Mouse (Mus musculus): ENCODE results near the gene Ttc39b. TPM values are rescaled to one million over a fixed set of nuclear protein-coding genes. Genes with fewer than 3 reads are reported as not detected.

The Ttc39b gene
- polyA plus RNA-seq, 1 experiment from 2014 or later: 3.7 TPM

DNA sequence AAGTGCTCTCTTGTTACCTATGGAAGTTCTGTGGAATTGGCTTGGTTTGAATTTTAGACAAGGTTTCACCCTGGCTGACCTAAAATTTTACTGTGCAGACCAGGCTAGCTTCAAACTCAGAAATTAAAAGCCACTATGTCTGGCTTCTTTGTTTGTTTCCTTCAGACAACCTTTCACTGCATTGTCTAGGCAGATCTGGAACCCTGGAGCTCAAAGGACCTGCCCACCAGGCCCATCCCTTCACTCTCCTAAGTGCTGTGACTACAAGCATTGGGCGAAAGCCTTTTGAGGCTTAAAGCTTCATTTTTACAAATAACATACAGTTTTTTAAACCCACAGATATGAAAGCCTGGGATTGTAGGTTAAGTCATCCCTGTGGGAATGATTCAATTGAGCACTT is 22.3 kb downstream of the Ttc39b start:
- no peaks in the 10 kb centered on the region for H3K9me3 ChIP-seq (replicated peaks)
- 92% methylated on average over 1 of the region's 1 CpGs for WGBS
- H3K4me1 ChIP-seq: no peaks in the 10 kb centered on the region
- no peak for ATAC-seq (ENCODE audit: low FRiP score)
- no peak overlapping the region for H3K27ac ChIP-seq
- no peaks in the 10 kb centered on the region for H3K27me3 ChIP-seq
- H3K4me3 ChIP-seq: no peak overlapping the region
- no peak overlapping the region for H3K9ac ChIP-seq
- no peak overlapping the region for H3K4me2 ChIP-seq (replicated peaks)
- no peaks in the 10 kb centered on the region for H3K36me3 ChIP-seq

DNA sequence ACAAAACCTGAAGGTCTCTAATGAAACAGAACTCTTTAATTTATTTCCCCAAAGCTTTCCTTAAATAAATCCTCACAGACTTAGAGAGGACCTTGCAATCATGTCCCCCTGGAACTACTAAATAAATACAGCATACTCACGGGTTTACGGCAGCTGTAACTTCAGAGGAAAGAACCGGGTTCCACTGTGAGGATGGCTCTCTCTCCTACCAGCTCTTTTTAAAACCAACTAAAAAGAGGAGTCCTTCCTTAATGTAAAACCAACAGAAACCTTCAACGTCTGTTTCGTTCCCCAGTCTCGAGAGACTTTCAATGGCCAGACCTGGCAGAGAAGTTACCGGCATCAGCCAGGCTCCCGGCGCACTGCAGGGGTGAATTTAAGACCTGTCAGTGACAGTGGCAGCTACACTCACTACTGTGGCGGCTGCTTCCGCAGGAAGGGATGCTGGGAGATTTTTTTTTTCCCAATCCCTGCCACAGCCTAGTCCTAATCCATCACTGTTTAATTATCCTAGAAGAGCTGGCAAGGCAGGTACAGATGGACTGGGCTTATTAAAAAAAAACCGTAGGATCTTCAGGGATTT is 39.2 kb downstream of the Ttc39b start:
- peak overlapping the region; percentile 64 for H3K27ac ChIP-seq
- no peaks in the 10 kb centered on the region for H3K36me3 ChIP-seq
- H3K9ac ChIP-seq: peak overlapping the region; percentile 58

GRCm38 (mm10) chr4:83283973-83284767 is 39.9 kb downstream of the Ttc39b start:
- peak overlapping the region; percentile 64 for H3K27ac ChIP-seq
- H3K9me3 ChIP-seq (replicated peaks): no peaks in the 10 kb centered on the region
- H3K4me1 ChIP-seq: peaks cover 17% of the 10 kb centered on the region; the same call in 1 of the 2 replicates
- peak overlapping the region; percentile 80 for H3K4me2 ChIP-seq (replicated peaks)
- H3K27me3 ChIP-seq: no peaks in the 10 kb centered on the region
- no peaks in the 10 kb centered on the region for H3K36me3 ChIP-seq
- H3K9ac ChIP-seq: peak overlapping the region; percentile 58
- ATAC-seq (ENCODE audit: low FRiP score): peak; percentile 90
- 22% methylated on average over 19 of the region's 19 CpGs for WGBS
- peak overlapping the region; percentile 43 for H3K4me3 ChIP-seq

More for the DNA sequence above, 39.2 kb downstream of the Ttc39b start:
- Histone ChIP-seq H3K4me3 (peak overlapping the region; percentile 43), H3K9me3 (replicated peaks) (no peaks in the 10 kb centered on the region), H3K27me3 (no peaks in the 10 kb centered on the region; the same call in 1 of the 2 replicates), H3K4me1 (peaks cover 17% of the 10 kb centered on the region; the same call in 1 of the 2 replicates), H3K4me2 (replicated peaks) (peak overlapping the region; percentile 80)
- peak; percentile 79 for ATAC-seq (ENCODE audit: low FRiP score)
- WGBS: 3% methylated on average over 12 of the region's 12 CpGs

- Histone ChIP-seq H3K4me1 (peaks cover 17% of the 10 kb centered on the region; the same call in 1 of the 2 replicates), H3K4me2 (replicated peaks) (no peak overlapping the region), H3K27me3 (no peaks in the 10 kb centered on the region), H3K36me3 (no peaks in the 10 kb centered on the region), H3K9me3 (replicated peaks) (no peaks in the 10 kb centered on the region), H3K27ac (no peak overlapping the region), H3K4me3 (no peak overlapping the region), H3K9ac (no peak overlapping the region)
- 79% methylated on average over 6 of the region's 6 CpGs for WGBS
- no peak for ATAC-seq (ENCODE audit: low FRiP score)
Observed at GRCm38 (mm10) chr4:83282424-83282823, 41.6 kb downstream of the Ttc39b start.

- H3K27ac ChIP-seq: no peak overlapping the region
- no peak for ATAC-seq (ENCODE audit: low FRiP score)
- H3K4me2 ChIP-seq (replicated peaks): no peak overlapping the region
- no peaks in the 10 kb centered on the region for H3K27me3 ChIP-seq
- H3K4me1 ChIP-seq: peaks cover 14% of the 10 kb centered on the region; the same call in 1 of the 2 replicates
- no peaks in the 10 kb centered on the region for H3K36me3 ChIP-seq
- WGBS: 92% methylated on average over 7 of the region's 7 CpGs
- H3K4me3 ChIP-seq: no peak overlapping the region
- H3K9me3 ChIP-seq (replicated peaks): no peaks in the 10 kb centered on the region
- H3K9ac ChIP-seq: no peak overlapping the region
Observed at GRCm38 (mm10) chr4:83279236-83279635, 44.8 kb downstream of the Ttc39b start.

GRCm38 (mm10) chr4:83274241-83274640 is 49.8 kb downstream of the Ttc39b start:
- Histone ChIP-seq H3K4me1 (no peaks in the 10 kb centered on the region), H3K9me3 (replicated peaks) (no peaks in the 10 kb centered on the region), H3K4me2 (replicated peaks) (no peak overlapping the region), H3K4me3 (no peak overlapping the region), H3K9ac (no peak overlapping the region), H3K36me3 (no peaks in the 10 kb centered on the region), H3K27ac (no peak overlapping the region), H3K27me3 (no peaks in the 10 kb centered on the region)
- no peak for ATAC-seq (ENCODE audit: low FRiP score)
- WGBS: 56% methylated on average over 2 of the region's 2 CpGs

DNA sequence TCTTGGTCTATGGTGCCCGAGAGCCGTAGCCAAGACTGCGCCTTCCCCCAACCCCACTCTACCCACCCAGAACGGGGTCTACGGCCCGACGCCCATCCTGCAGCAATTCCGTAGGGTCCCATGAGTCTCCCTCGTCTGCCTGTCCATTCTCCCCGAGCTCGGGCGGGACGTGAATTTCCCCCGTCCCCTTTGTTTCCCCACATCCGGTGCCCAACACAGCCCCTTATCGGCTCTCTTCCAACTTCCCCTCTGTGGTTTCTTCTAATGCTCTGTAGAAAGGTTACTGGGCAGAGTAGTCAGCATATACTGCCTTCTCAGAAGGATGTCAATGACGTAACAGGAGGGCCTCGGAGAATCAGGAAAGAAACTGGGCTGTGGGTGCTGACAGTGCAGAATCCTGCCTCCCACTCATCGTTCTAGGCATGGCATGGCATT is 50.4 kb downstream of the Ttc39b start:
- Histone ChIP-seq H3K4me1 (no peaks in the 10 kb centered on the region), H3K9me3 (replicated peaks) (no peaks in the 10 kb centered on the region), H3K27ac (no peak overlapping the region), H3K4me3 (no peak overlapping the region), H3K36me3 (no peaks in the 10 kb centered on the region), H3K27me3 (no peaks in the 10 kb centered on the region), H3K9ac (no peak overlapping the region), H3K4me2 (replicated peaks) (no peak overlapping the region)
- no peak for ATAC-seq (ENCODE audit: low FRiP score)
- 92% methylated on average over 19 of the region's 19 CpGs for WGBS

DNA sequence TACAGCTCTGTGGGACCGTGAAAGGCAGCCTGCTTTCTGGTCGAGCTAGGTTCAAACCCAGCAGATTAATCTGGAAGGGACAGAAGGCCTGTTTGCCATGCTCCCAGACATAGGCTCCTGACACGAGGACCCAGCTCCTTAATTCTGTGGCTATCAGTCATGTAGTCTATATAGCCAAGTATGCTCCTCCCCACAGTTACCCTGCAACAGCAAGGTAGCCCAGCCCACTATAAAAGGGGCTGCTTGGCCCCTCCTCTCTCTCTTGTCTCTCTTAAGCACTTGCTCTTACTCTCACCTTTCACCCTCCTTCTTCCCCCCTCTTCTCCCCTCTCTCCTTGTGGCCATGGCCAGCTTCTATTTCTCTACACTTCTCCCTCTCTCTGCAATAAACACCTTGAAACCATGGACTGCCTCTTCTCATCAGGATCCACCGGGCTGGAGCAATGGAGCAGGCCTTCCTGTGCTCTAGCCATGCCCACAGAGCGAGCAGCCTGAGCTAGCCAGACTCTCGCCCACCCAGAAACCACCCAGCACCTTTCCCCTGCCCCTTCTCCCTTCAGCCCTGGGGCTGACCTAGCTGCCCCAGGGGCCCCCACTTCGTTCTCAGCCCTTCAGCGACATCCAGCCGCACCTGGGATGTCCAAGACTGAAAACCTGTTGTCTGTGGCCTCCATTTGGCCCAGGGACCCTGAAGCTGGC is 51.0 kb downstream of the Ttc39b start:
- no peak for ATAC-seq (ENCODE audit: low FRiP score)
- Histone ChIP-seq H3K4me1 (no peaks in the 10 kb centered on the region), H3K27ac (no peak overlapping the region), H3K4me3 (no peak overlapping the region), H3K27me3 (no peaks in the 10 kb centered on the region), H3K9me3 (replicated peaks) (no peaks in the 10 kb centered on the region), H3K4me2 (replicated peaks) (no peak overlapping the region), H3K36me3 (no peaks in the 10 kb centered on the region), H3K9ac (no peak overlapping the region)
- 83% methylated on average over 9 of the region's 9 CpGs for WGBS

DNA sequence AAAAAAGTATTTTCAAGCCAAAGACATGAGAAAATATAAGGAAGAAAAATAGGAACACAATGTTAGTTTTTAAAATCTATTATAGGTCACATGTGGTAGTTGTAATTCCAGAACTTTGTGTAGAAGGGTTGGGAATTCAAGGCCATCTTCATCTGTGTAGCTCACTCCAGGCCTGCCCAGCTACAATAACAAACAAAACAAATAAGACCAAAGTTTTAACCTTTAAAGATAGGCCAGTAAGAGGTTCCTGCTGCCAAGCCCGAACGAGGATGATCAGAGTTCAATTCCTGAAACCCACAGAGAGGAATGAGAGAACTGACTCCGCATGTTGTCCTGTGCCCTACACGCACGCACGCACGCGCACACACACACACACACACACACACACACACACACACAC is 53.6 kb downstream of the Ttc39b start:
- Histone ChIP-seq H3K4me3 (no peak overlapping the region), H3K27ac (no peak overlapping the region), H3K4me1 (no peaks in the 10 kb centered on the region), H3K4me2 (replicated peaks) (no peak overlapping the region), H3K27me3 (no peaks in the 10 kb centered on the region), H3K36me3 (no peaks in the 10 kb centered on the region), H3K9me3 (replicated peaks) (no peaks in the 10 kb centered on the region), H3K9ac (no peak overlapping the region)
- 92% methylated on average over 8 of the region's 8 CpGs for WGBS
- no peak for ATAC-seq (ENCODE audit: low FRiP score)

- Histone ChIP-seq H3K4me2 (replicated peaks) (no peak overlapping the region), H3K27me3 (no peaks in the 10 kb centered on the region), H3K4me3 (no peak overlapping the region), H3K9me3 (replicated peaks) (no peaks in the 10 kb centered on the region), H3K27ac (no peak overlapping the region), H3K9ac (no peak overlapping the region), H3K36me3 (no peaks in the 10 kb centered on the region), H3K4me1 (no peaks in the 10 kb centered on the region)
- 84% methylated on average over 6 of the region's 6 CpGs for WGBS
- no peak for ATAC-seq (ENCODE audit: low FRiP score)
Observed at GRCm38 (mm10) chr4:83269614-83270013, 54.4 kb downstream of the Ttc39b start.

GRCm38 (mm10) chr4:83265926-83266692 is 57.9 kb downstream of the Ttc39b start:
- WGBS: 80% methylated on average over 14 of the region's 14 CpGs
- H3K27me3 ChIP-seq: no peaks in the 10 kb centered on the region
- H3K4me1 ChIP-seq: no peaks in the 10 kb centered on the region
- no peaks in the 10 kb centered on the region for H3K9me3 ChIP-seq (replicated peaks)
- no peak overlapping the region for H3K4me2 ChIP-seq (replicated peaks)
- no peak overlapping the region for H3K4me3 ChIP-seq
- H3K36me3 ChIP-seq: no peaks in the 10 kb centered on the region
- no peak overlapping the region for H3K27ac ChIP-seq
- no peak overlapping the region for H3K9ac ChIP-seq
- no peak for ATAC-seq (ENCODE audit: low FRiP score)

- no peak overlapping the region for H3K9ac ChIP-seq
- H3K4me3 ChIP-seq: no peak overlapping the region
- 89% methylated on average over 2 of the region's 2 CpGs for WGBS
- no peak overlapping the region for H3K27ac ChIP-seq
- H3K9me3 ChIP-seq (replicated peaks): no peaks in the 10 kb centered on the region
- H3K4me2 ChIP-seq (replicated peaks): no peak overlapping the region
- no peaks in the 10 kb centered on the region for H3K36me3 ChIP-seq
- no peaks in the 10 kb centered on the region for H3K4me1 ChIP-seq
- no peak for ATAC-seq (ENCODE audit: low FRiP score)
- H3K27me3 ChIP-seq: no peaks in the 10 kb centered on the region
Observed at GRCm38 (mm10) chr4:83264832-83265231, 59.2 kb downstream of the Ttc39b start.
